Mouse (Mus musculus): ENCODE results near the gene Rhbdd1.

Rhbdd1 gene

GRCm38 (mm10) chr1:82291930-82292712 is 24.1 kb upstream of the Rhbdd1 start:
- no peak for DNase-seq

GRCm38 (mm10) chr1:82292771-82293170 is 23.5 kb upstream of the Rhbdd1 start:
- peak; percentile 69 for DNase-seq

GRCm38 (mm10) chr1:82294102-82294501 is 22.1 kb upstream of the Rhbdd1 start:
- peak; percentile 63 for DNase-seq

GRCm38 (mm10) chr1:82298586-82298985 is 17.7 kb upstream of the Rhbdd1 start:
- no peak for DNase-seq

- no peak for DNase-seq
Observed at GRCm38 (mm10) chr1:82304483-82304882, 11.8 kb upstream of the Rhbdd1 start.

- DNase-seq, result no peak
Observed at GRCm38 (mm10) chr1:82316746-82317126, 484 bp downstream of the Rhbdd1 start.

- no peak for DNase-seq
Observed at GRCm38 (mm10) chr1:82320456-82320855, 4.2 kb downstream of the Rhbdd1 start.

- DNase-seq, result no peak
Observed at GRCm38 (mm10) chr1:82320864-82321263, 4.6 kb downstream of the Rhbdd1 start.

- no peak for DNase-seq
Observed at GRCm38 (mm10) chr1:82321441-82321840, 5.2 kb downstream of the Rhbdd1 start.

GRCm38 (mm10) chr1:82324131-82324785 is 8.0 kb downstream of the Rhbdd1 start:
- no peak for DNase-seq

GRCm38 (mm10) chr1:82326120-82326519 is 9.9 kb downstream of the Rhbdd1 start:
- no peak for DNase-seq

- DNase-seq, result no peak
Observed at GRCm38 (mm10) chr1:82328033-82328775, 12.0 kb downstream of the Rhbdd1 start.

GRCm38 (mm10) chr1:82329237-82329953 is 13.1 kb downstream of the Rhbdd1 start:
- no peak for DNase-seq

GRCm38 (mm10) chr1:82329954-82330247 is 13.6 kb downstream of the Rhbdd1 start:
- DNase-seq, result no peak

- DNase-seq, result no peak
Observed at GRCm38 (mm10) chr1:82334506-82334905, 18.3 kb downstream of the Rhbdd1 start.

- DNase-seq, result no peak
Observed at GRCm38 (mm10) chr1:82353089-82353488, 36.8 kb downstream of the Rhbdd1 start.

- no peak for DNase-seq
Observed at GRCm38 (mm10) chr1:82353755-82354154, 37.5 kb downstream of the Rhbdd1 start.

GRCm38 (mm10) chr1:82358871-82359647 is 42.8 kb downstream of the Rhbdd1 start:
- peak; percentile 10 for DNase-seq

GRCm38 (mm10) chr1:82359648-82360026 is 43.4 kb downstream of the Rhbdd1 start:
- DNase-seq, result no peak

- DNase-seq, result no peak
Observed at GRCm38 (mm10) chr1:82361240-82361639, 45.0 kb downstream of the Rhbdd1 start.

GRCm38 (mm10) chr1:82362165-82362564 is 45.9 kb downstream of the Rhbdd1 start:
- no peak for DNase-seq

- no peak for DNase-seq
Observed at GRCm38 (mm10) chr1:82364047-82364446, 47.8 kb downstream of the Rhbdd1 start.

Data from kidney, postnatal 14 days (tissue).